Mouse (Mus musculus): ENCODE data around the gene AI854703. TPM values are rescaled to one million over a fixed set of nuclear protein-coding genes. Genes with fewer than 3 reads are reported as not detected.

Gene AI854703
- total and polyA plus RNA-seq, 2 experiments: under 0.01 to 0.06 TPM

- no peak for TF ChIP-seq POLR2A (IDR thresholded peaks at IDR 0.05; ENCODE audit: extremely low read depth, insufficient read depth, low read length)
- TF ChIP-seq CTCF (IDR thresholded peaks at IDR 0.05; ENCODE audit: low read depth, low read length): no peak
- H3K4me1 ChIP-seq (ENCODE audit: control insufficient read depth, insufficient read depth, low read length): no peaks in the 10 kb centered on the region
- H3K4me3 ChIP-seq (ENCODE audit: insufficient read depth, low read depth, low read length): no peak overlapping the region
- no peak overlapping the region for H3K9ac ChIP-seq (ENCODE audit: low read depth, low read length)
- H3K27ac ChIP-seq (replicated peaks; ENCODE audit: insufficient read depth, low read depth, low read length): no peak overlapping the region
- no peaks in the 10 kb centered on the region for H3K36me3 ChIP-seq (ENCODE audit: control insufficient read depth, insufficient read depth, low read length)
- no peak for DNase-seq (ENCODE audit: extremely low read depth, low read depth, low spot score)
- H3K27me3 ChIP-seq (ENCODE audit: control insufficient read depth, insufficient read depth, low read length): peaks cover 12% of the 10 kb centered on the region
- no peaks in the 10 kb centered on the region for H3K79me2 ChIP-seq (ENCODE audit: control insufficient read depth, insufficient read depth, low read length)
- WGBS: 89% methylated on average over 8 of the region's 8 CpGs
Observed at GRCm38 (mm10) chr6:48630831-48631230, 4.3 kb downstream of the AI854703 start.

GRCm38 (mm10) chr6:48635105-48635504 is 8.5 kb downstream of the AI854703 start:
- DNase-seq (ENCODE audit: extremely low read depth, low read depth, low spot score): no peak
- Histone ChIP-seq H3K36me3 (ENCODE audit: control insufficient read depth, insufficient read depth, low read length) (no peaks in the 10 kb centered on the region), H3K9ac (ENCODE audit: low read depth, low read length) (no peak overlapping the region), H3K4me3 (ENCODE audit: insufficient read depth, low read depth, low read length) (no peak overlapping the region), H3K4me1 (ENCODE audit: control insufficient read depth, insufficient read depth, low read length) (no peaks in the 10 kb centered on the region), H3K79me2 (ENCODE audit: control insufficient read depth, insufficient read depth, low read length) (no peaks in the 10 kb centered on the region), H3K27ac (replicated peaks; ENCODE audit: insufficient read depth, low read depth, low read length) (no peak overlapping the region), H3K27me3 (ENCODE audit: control insufficient read depth, insufficient read depth, low read length) (no peaks in the 10 kb centered on the region)
- TF ChIP-seq CTCF (IDR thresholded peaks at IDR 0.05; ENCODE audit: low read depth, low read length): no peak
- TF ChIP-seq POLR2A (IDR thresholded peaks at IDR 0.05; ENCODE audit: extremely low read depth, insufficient read depth, low read length): no peak
- 84% methylated on average over 2 of the region's 2 CpGs for WGBS

GRCm38 (mm10) chr6:48636515-48636914 is 10.0 kb downstream of the AI854703 start:
- WGBS: 88% methylated on average over 6 of the region's 6 CpGs
- no peak for DNase-seq (ENCODE audit: extremely low read depth, low read depth, low spot score)
- Histone ChIP-seq H3K27me3 (ENCODE audit: control insufficient read depth, insufficient read depth, low read length) (no peaks in the 10 kb centered on the region), H3K36me3 (ENCODE audit: control insufficient read depth, insufficient read depth, low read length) (no peaks in the 10 kb centered on the region), H3K4me3 (ENCODE audit: insufficient read depth, low read depth, low read length) (no peak overlapping the region), H3K9ac (ENCODE audit: low read depth, low read length) (no peak overlapping the region), H3K4me1 (ENCODE audit: control insufficient read depth, insufficient read depth, low read length) (no peaks in the 10 kb centered on the region), H3K27ac (replicated peaks; ENCODE audit: insufficient read depth, low read depth, low read length) (no peak overlapping the region), H3K79me2 (ENCODE audit: control insufficient read depth, insufficient read depth, low read length) (no peaks in the 10 kb centered on the region)
- no peak for TF ChIP-seq POLR2A (IDR thresholded peaks at IDR 0.05; ENCODE audit: extremely low read depth, insufficient read depth, low read length)
- TF ChIP-seq CTCF (IDR thresholded peaks at IDR 0.05; ENCODE audit: low read depth, low read length): no peak

- H3K9ac ChIP-seq (ENCODE audit: low read depth, low read length): no peak overlapping the region
- H3K4me1 ChIP-seq (ENCODE audit: control insufficient read depth, insufficient read depth, low read length): no peaks in the 10 kb centered on the region
- 75% methylated on average over 6 of the region's 6 CpGs for WGBS
- no peak overlapping the region for H3K27ac ChIP-seq (replicated peaks; ENCODE audit: insufficient read depth, low read depth, low read length)
- DNase-seq (ENCODE audit: extremely low read depth, low read depth, low spot score): no peak
- no peak overlapping the region for H3K4me3 ChIP-seq (ENCODE audit: insufficient read depth, low read depth, low read length)
- TF ChIP-seq POLR2A (IDR thresholded peaks at IDR 0.05; ENCODE audit: extremely low read depth, insufficient read depth, low read length): no peak
- TF ChIP-seq CTCF (IDR thresholded peaks at IDR 0.05; ENCODE audit: low read depth, low read length): no peak
- H3K79me2 ChIP-seq (ENCODE audit: control insufficient read depth, insufficient read depth, low read length): no peaks in the 10 kb centered on the region
- no peaks in the 10 kb centered on the region for H3K27me3 ChIP-seq (ENCODE audit: control insufficient read depth, insufficient read depth, low read length)
- H3K36me3 ChIP-seq (ENCODE audit: control insufficient read depth, insufficient read depth, low read length): no peaks in the 10 kb centered on the region
Observed at GRCm38 (mm10) chr6:48637811-48638500, 11.4 kb downstream of the AI854703 start.

- peak; percentile 6 for DNase-seq (ENCODE audit: extremely low read depth, low read depth, low spot score)
- TF ChIP-seq CTCF (IDR thresholded peaks at IDR 0.05; ENCODE audit: low read depth, low read length) (no peak), POLR2A (IDR thresholded peaks at IDR 0.05; ENCODE audit: extremely low read depth, insufficient read depth, low read length) (no peak)
- no peaks in the 10 kb centered on the region for H3K4me1 ChIP-seq (ENCODE audit: control insufficient read depth, insufficient read depth, low read length)
- H3K36me3 ChIP-seq (ENCODE audit: control insufficient read depth, insufficient read depth, low read length): no peaks in the 10 kb centered on the region
- H3K79me2 ChIP-seq (ENCODE audit: control insufficient read depth, insufficient read depth, low read length): no peaks in the 10 kb centered on the region
- no peak overlapping the region for H3K27ac ChIP-seq (replicated peaks; ENCODE audit: insufficient read depth, low read depth, low read length)
- H3K27me3 ChIP-seq (ENCODE audit: control insufficient read depth, insufficient read depth, low read length): no peaks in the 10 kb centered on the region
- 52% methylated on average over 2 of the region's 2 CpGs for WGBS
- H3K9ac ChIP-seq (ENCODE audit: low read depth, low read length): no peak overlapping the region
- H3K4me3 ChIP-seq (ENCODE audit: insufficient read depth, low read depth, low read length): no peak overlapping the region
Observed at GRCm38 (mm10) chr6:48638553-48638952, 12.0 kb downstream of the AI854703 start.

- H3K79me2 ChIP-seq (ENCODE audit: control insufficient read depth, insufficient read depth, low read length): no peaks in the 10 kb centered on the region
- no peaks in the 10 kb centered on the region for H3K4me1 ChIP-seq (ENCODE audit: control insufficient read depth, insufficient read depth, low read length)
- no peak overlapping the region for H3K9ac ChIP-seq (ENCODE audit: low read depth, low read length)
- no peaks in the 10 kb centered on the region for H3K27me3 ChIP-seq (ENCODE audit: control insufficient read depth, insufficient read depth, low read length)
- 73% methylated on average over 6 of the region's 6 CpGs for WGBS
- H3K36me3 ChIP-seq (ENCODE audit: control insufficient read depth, insufficient read depth, low read length): no peaks in the 10 kb centered on the region
- H3K4me3 ChIP-seq (ENCODE audit: insufficient read depth, low read depth, low read length): no peak overlapping the region
- no peak overlapping the region for H3K27ac ChIP-seq (replicated peaks; ENCODE audit: insufficient read depth, low read depth, low read length)
- DNase-seq (ENCODE audit: extremely low read depth, low read depth, low spot score): no peak
- TF ChIP-seq POLR2A (IDR thresholded peaks at IDR 0.05; ENCODE audit: extremely low read depth, insufficient read depth, low read length): no peak
- no peak for TF ChIP-seq CTCF (IDR thresholded peaks at IDR 0.05; ENCODE audit: low read depth, low read length)
Observed at GRCm38 (mm10) chr6:48641391-48641790, 14.8 kb downstream of the AI854703 start.

Data from liver, adult 2 months (tissue).